Mouse (Mus musculus): ENCODE results near the gene Hps6.

DNA sequence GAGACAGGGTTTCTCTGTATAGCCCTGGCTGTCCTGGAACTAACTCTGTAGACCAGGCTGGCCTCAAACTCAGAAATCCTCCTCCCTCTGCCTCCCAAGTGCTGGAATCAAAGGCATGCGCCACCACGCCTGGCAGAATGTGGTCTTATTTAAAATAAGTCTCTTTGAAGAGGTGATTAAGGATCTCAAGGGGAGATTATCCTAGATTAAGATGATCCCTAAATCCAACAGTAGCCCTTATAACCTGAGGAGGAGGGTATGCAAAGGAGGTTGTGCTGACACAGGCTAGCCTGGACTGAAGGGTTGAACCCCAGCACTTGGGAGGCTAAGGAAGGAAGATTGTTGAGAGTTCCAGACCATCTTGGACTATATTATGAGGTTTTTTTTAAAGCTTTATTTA lies 12.7 kb downstream of the Hps6 start:
- TF ChIP-seq CTCF (IDR thresholded peaks at IDR 0.05; ENCODE audit: control insufficient read depth, insufficient read depth, insufficient replicate concordance, low read depth, low read length) (no peak), POLR2A (IDR thresholded peaks at IDR 0.05; ENCODE audit: control insufficient read depth, low read depth, low read length) (no peak)

Data from testis, adult 2 months (tissue).